In the genomic region with DNA sequence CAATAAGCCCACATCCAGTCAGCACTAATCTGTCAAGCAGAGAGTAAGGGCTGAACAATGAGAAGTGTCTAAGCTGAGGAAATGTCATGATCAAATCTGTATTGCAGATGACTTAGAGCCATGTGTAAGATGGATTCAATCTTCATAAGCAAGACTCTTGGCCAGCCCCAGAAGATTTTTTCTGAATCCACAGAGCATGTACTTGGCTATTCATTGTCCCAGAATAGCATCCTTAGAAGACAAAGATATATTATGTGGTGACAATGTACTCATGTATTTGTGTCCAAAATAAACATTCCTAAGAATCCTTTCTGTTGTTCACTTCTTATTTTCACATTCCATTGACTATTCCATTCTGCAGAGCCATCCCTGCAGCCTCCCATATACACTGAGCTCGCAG, we compare ENCODE assay signal across 42 mouse cellular contexts. TPM values are rescaled to one million over a fixed set of nuclear protein-coding genes. Genes with fewer than 3 reads are reported as not detected.
"Had no signal": no experiment of that assay in that cellular context is flagged by ENCODE, and none has a peak within 500 bp of the region (broad histone marks: within the 10 kb centered on the region; RNA-seq: fewer than 3 reads in every experiment).

No protein-coding gene starts in this region.

- H3K36me3 ChIP-seq: heart, embryonic 10.5 days; heart, embryonic 12.5 days; hindbrain, embryonic 10.5 days; hindbrain, embryonic 12.5 days; hindbrain, embryonic 15.5 days; kidney, embryonic 15.5 days; limb, embryonic 13.5 days; limb, embryonic 15.5 days; liver, embryonic 12.5 days had no signal

- H3K4me1 ChIP-seq: heart, embryonic 10.5 days; heart, embryonic 12.5 days; hindbrain, embryonic 10.5 days; hindbrain, embryonic 12.5 days; hindbrain, embryonic 15.5 days; kidney, embryonic 15.5 days; limb, embryonic 13.5 days; limb, embryonic 15.5 days; liver, embryonic 12.5 days had no signal

- H3K27me3 ChIP-seq: hindbrain, embryonic 12.5 days; hindbrain, embryonic 15.5 days; kidney, embryonic 15.5 days; limb, embryonic 13.5 days; limb, embryonic 15.5 days; liver, embryonic 12.5 days had no signal

- DNase-seq: gastrocnemius, postnatal 14 days; gastrocnemius, postnatal 36 days; heart, adult 2 months; heart, postnatal 10 days; heart, postnatal 4 days; kidney, adult 11 months; kidney, adult 2 months; kidney, adult 9 months; kidney, postnatal 14 days; kidney, postnatal 36 days; layer of hippocampus, adult 9-11 months; layer of hippocampus, postnatal 36 days; left cerebral cortex, postnatal 4 days had no signal

- ATAC-seq: hindbrain, postnatal 0 days; intestine, embryonic 16.5 days; liver, embryonic 12.5 days had no signal

- H3K4me3 ChIP-seq: heart, adult 2 months; heart, embryonic 10.5 days; heart, embryonic 12.5 days; hindbrain, embryonic 10.5 days; hindbrain, embryonic 12.5 days; hindbrain, embryonic 15.5 days; kidney, embryonic 15.5 days; limb, embryonic 13.5 days; limb, embryonic 15.5 days; liver, embryonic 12.5 days had no signal

- H3K9me3 ChIP-seq: heart, embryonic 10.5 days; heart, embryonic 12.5 days; hindbrain, embryonic 10.5 days; hindbrain, embryonic 12.5 days; hindbrain, embryonic 15.5 days; kidney, embryonic 15.5 days; limb, embryonic 13.5 days; limb, embryonic 15.5 days; liver, embryonic 12.5 days had no signal

- H3K4me2 ChIP-seq: heart, embryonic 12.5 days; hindbrain, embryonic 12.5 days; hindbrain, embryonic 15.5 days; kidney, embryonic 15.5 days; limb, embryonic 13.5 days; limb, embryonic 15.5 days; liver, embryonic 12.5 days had no signal

- H3K9ac ChIP-seq: heart, embryonic 12.5 days; hindbrain, embryonic 12.5 days; hindbrain, embryonic 15.5 days; kidney, embryonic 15.5 days; limb, embryonic 13.5 days; limb, embryonic 15.5 days; liver, embryonic 12.5 days; liver, embryonic 14.5 days had no signal

- H3K27ac ChIP-seq: heart, adult 2 months; heart, embryonic 10.5 days; hindbrain, embryonic 10.5 days; hindbrain, embryonic 12.5 days; hindbrain, embryonic 15.5 days; hindbrain, postnatal 0 days; kidney, embryonic 15.5 days; limb, embryonic 13.5 days; limb, embryonic 15.5 days; liver, embryonic 12.5 days; liver, embryonic 14.5 days had no signal

RNA-seq across cellular contexts. Expression of gene Wfdc17, which starts 13.9 kb away (rescaled TPM):
- total RNA-seq: heart, postnatal 4 days; hindbrain, postnatal 0 days; layer of hippocampus, adult 18-20 months; layer of hippocampus, postnatal 14 days; left cerebral cortex, adult 18-20 months; left cerebral cortex, postnatal 10 days; left cerebral cortex, postnatal 25 days; left cerebral cortex, postnatal 4 days had no signal
- polyA plus RNA-seq: heart, embryonic 10.5 days; heart, embryonic 12.5 days; limb, embryonic 11.5 days had no signal

RNA-seq across cellular contexts. Expression of gene Wfdc18, which starts 18.9 kb away (rescaled TPM):
- total RNA-seq: gastrocnemius, adult 18-20 months; gastrocnemius, adult 8-10 months; gastrocnemius, postnatal 14 days; gastrocnemius, postnatal 36 days; heart, adult 2 months; heart, postnatal 25 days; layer of hippocampus, adult 8-10 months; layer of hippocampus, postnatal 14 days; layer of hippocampus, postnatal 36 days; left cerebral cortex, postnatal 4 days; liver, adult 2 months had no signal
- polyA plus RNA-seq: heart, adult 2 months; heart, embryonic 10.5 days; hindbrain, embryonic 10.5 days; hindbrain, embryonic 12.5 days; hindbrain, embryonic 15.5 days; hindbrain, postnatal 0 days; intestine, embryonic 14.5 days; kidney, adult 2 months; large intestine, adult 2 months; limb, embryonic 11.5 days; limb, embryonic 13.5 days; liver, adult 2 months; liver, embryonic 12.5 days; liver, embryonic 14.5 days had no signal

RNA-seq across cellular contexts. Expression of gene Ccl4, which starts 27.5 kb away (rescaled TPM):
- total RNA-seq: gastrocnemius, adult 18-20 months; gastrocnemius, adult 8-10 months; gastrocnemius, postnatal 14 days; gastrocnemius, postnatal 36 days; heart, adult 2 months; heart, postnatal 10 days; heart, postnatal 25 days; heart, postnatal 4 days; hindbrain, postnatal 0 days; layer of hippocampus, adult 18-20 months; layer of hippocampus, postnatal 14 days; layer of hippocampus, postnatal 36 days; left cerebral cortex, adult 18-20 months; left cerebral cortex, postnatal 10 days; left cerebral cortex, postnatal 25 days; left cerebral cortex, postnatal 4 days; liver, adult 2 months had no signal
- polyA plus RNA-seq: heart, embryonic 10.5 days had no signal

RNA-seq across cellular contexts. Expression of gene Ccl3, which starts 40.8 kb away (rescaled TPM):
- total RNA-seq: gastrocnemius, adult 18-20 months; gastrocnemius, adult 8-10 months; gastrocnemius, postnatal 14 days; gastrocnemius, postnatal 36 days; heart, adult 2 months; layer of hippocampus, adult 18-20 months; layer of hippocampus, postnatal 14 days; layer of hippocampus, postnatal 36 days; left cerebral cortex, adult 18-20 months; left cerebral cortex, postnatal 25 days had no signal

RNA-seq across cellular contexts. Expression of gene Rpl9-ps1, which starts 44.5 kb away (rescaled TPM):
- total RNA-seq: gastrocnemius, adult 18-20 months; gastrocnemius, adult 8-10 months; gastrocnemius, postnatal 14 days; gastrocnemius, postnatal 36 days; heart, adult 2 months; heart, postnatal 10 days; heart, postnatal 25 days; heart, postnatal 4 days; hindbrain, postnatal 0 days; layer of hippocampus, adult 18-20 months; layer of hippocampus, adult 8-10 months; layer of hippocampus, postnatal 14 days; layer of hippocampus, postnatal 36 days; left cerebral cortex, adult 18-20 months; left cerebral cortex, adult 8-10 months; left cerebral cortex, postnatal 10 days; left cerebral cortex, postnatal 25 days; left cerebral cortex, postnatal 4 days; liver, adult 2 months had no signal
- polyA plus RNA-seq: gonadal fat pad, adult 2 months; heart, adult 2 months; heart, embryonic 10.5 days; heart, embryonic 12.5 days; heart, embryonic 14.5 days; heart, embryonic 16.5 days; hindbrain, embryonic 10.5 days; hindbrain, embryonic 12.5 days; hindbrain, embryonic 15.5 days; hindbrain, postnatal 0 days; intestine, embryonic 14.5 days; intestine, embryonic 16.5 days; kidney, adult 2 months; kidney, embryonic 15.5 days; large intestine, adult 2 months; limb, embryonic 11.5 days; limb, embryonic 13.5 days; limb, embryonic 15.5 days; liver, adult 2 months; liver, embryonic 12.5 days; liver, embryonic 14.5 days had no signal
